Mouse (Mus musculus) heart, postnatal 25 days (tissue): ENCODE measurements around the gene Tmem215. TPM values are rescaled to one million over a fixed set of nuclear protein-coding genes. Genes with fewer than 3 reads are reported as not detected.

ENCODE experiments used
- DNase-seq: peaks from one replicate; pipeline ENCODE4 v3.0.0; 2022; ENCODE audit warnings: low spot score
- intact Hi-C: fragments of 180-260 bp; cut with DNase I; formaldehyde crosslinking; loops from one replicate; pipeline ENCODE4 v1.15.1; 2025
- total RNA-seq, 2 experiments: library from RNA; stranded (reverse); gene quantifications; 2 replicates each; pipeline ENCODE4 v1.2.3; 2021

The Tmem215 gene
- total RNA-seq: not detected

DNA sequence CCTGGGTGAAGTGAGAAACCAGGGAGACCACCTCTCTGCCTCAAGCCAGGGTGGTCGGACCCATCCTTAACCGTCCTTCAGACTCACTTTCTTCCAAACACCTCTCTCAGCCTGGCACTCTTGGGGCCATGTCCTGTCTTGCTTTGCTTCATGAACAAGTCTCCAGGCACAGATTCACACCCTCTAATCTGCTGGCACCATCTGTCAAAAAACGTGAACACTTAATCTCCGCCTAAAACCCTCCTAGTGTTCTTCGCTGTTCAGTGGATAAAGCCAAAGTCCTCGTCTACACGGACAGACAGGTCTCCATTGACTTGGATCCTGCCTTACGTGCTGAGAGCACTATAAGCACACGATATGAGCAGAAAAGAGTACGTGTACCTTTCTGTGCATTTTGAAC, at the start of gene Tmem215:
Gene Tmem215, plus strand, starts transcription at position 301 of the 400 bp plus-strand sequence.
- no peak for DNase-seq
- intact Hi-C loops: no loop called here

DNA sequence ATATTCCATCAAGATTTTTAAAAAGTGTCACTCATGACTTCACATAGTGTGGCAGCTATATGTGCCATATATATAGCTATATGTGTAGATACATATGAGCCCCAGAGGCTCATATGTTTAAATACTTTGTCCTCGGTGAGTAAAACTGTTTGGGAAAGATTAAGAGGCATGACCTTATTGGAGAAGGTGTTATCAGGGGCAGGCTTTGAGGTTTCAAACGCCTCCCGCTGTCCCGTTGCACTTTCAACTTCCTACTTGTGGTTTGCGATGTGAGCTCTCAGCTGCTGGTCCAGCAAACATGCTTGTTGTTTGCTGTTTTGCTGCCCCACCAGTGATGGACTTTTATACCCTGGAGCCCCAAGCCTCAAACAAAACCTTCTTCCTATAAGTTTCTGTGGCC, 40.1 kb upstream of the Tmem215 start:
- intact Hi-C loops: no loop called here

DNA sequence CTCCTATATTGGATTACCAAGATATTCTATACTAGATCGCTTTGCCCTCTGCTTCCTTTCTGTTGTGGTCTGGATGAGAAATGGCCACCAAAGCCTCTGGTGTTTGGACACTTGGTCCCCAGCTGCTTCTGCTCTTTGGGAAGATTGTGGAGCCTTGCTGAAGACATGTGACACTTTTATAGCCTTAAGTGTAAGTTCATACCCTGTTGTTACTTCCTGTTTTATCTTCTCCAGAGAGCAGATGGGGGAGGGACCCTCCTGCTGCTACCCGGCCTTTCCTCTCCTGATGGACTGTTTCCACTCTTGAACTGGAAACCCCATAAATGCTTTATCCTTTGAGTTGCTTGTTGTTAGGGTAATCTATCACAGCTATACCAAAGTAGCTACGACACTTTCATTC, 38.6 kb upstream of the Tmem215 start:
- DNase-seq: no peak
- intact Hi-C loops: no loop called here

More for the DNA sequence above, 40.1 kb upstream of the Tmem215 start:
- no peak for DNase-seq

- intact Hi-C loops: no loop called here
- no peak for DNase-seq
These were observed 37.6 kb upstream of the Tmem215 start for GRCm38 (mm10) chr4:40434388-40434787.

DNA sequence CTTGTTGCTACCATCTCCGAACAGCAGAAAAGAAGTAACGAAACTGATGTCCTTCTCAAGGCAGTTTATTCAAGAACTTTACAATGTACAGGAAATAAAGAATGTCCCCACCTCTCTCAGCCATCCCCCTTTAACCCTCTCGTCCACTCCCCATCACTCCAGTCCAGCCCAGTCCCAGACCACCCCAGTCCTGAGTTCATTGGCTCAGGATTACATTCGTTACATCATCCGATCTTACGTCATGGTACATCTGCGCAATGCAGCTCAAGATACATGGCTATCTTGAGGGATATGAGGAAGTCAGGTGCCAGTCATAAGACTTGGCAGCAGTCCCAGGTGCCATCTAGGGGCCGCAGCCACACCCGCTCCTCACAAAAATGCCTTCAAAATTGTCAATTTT, 28.4 kb upstream of the Tmem215 start:
- intact Hi-C loops: no loop called here

DNA sequence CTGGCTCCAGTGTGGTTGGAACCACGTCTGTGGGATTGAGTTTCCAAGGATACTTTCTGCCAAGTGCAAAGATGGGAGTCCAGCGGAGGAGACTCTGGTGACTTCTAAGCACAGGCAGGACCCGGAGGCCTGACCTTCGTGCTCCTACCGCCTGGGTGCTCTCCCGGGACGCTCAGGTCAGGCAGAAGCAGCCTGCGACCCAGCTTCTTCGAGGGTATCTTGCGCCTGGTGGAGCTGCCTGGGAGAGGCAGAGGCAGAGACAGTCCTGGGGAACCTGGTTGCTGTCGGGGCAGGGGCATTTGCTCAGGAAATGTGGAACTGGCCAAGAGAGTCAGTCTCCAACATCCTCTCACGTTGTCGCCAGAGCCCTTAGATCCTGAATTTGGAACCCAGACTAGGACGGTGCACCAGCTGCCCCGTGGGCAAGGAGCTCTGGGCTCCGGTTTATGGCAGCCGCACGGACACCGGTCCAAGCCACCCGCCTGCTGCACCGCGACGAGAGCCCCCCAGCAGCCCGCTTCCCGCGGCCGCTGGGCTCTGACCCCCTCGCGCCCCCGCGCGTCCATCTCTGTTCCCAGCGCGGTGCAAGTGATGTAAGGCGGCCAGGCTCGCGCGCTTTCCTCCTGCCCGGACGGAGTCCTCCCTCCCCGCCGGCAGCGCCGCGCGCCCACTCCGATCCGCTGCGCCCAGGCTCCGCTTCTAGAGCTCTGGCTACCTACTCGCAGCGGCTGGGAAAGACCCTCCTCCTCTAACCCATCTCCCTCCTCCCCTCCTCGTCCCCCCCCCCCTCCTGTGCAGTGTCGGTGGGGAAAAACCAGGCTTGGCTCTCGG, 935 bp downstream of the Tmem215 start:
- no peak for DNase-seq
- intact Hi-C loops: no loop called here

More for the DNA sequence above, 28.4 kb upstream of the Tmem215 start:
- no peak for DNase-seq

DNA sequence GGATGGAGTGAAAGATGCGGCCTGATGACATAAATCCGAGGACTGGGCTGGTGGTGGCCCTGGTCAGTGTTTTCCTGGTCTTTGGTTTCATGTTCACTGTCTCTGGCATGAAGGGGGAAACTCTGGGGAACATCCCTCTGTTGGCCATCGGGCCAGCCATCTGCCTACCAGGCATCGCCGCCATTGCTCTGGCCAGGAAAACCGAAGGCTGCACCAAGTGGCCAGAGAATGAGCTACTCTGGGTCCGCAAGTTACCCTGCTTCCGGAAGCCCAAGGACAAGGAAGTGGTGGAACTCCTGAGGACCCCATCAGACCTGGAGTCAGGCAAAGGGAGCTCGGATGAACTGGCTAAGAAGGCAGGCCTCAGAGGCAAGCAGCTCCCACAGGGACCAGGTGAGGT, 1.9 kb downstream of the Tmem215 start:
- intact Hi-C loops: no loop called here
- DNase-seq: no peak

GRCm38 (mm10) chr4:40477963-40478362, 6.0 kb downstream of the Tmem215 start:
- DNase-seq: no peak
- intact Hi-C loops: no loop called here

GRCm38 (mm10) chr4:40486546-40486945, 14.6 kb downstream of the Tmem215 start:
- DNase-seq: no peak
- intact Hi-C loops: no loop called here

- intact Hi-C loops: no loop called here
These were observed 19.8 kb downstream of the Tmem215 start for GRCm38 (mm10) chr4:40491731-40492130.

DNA sequence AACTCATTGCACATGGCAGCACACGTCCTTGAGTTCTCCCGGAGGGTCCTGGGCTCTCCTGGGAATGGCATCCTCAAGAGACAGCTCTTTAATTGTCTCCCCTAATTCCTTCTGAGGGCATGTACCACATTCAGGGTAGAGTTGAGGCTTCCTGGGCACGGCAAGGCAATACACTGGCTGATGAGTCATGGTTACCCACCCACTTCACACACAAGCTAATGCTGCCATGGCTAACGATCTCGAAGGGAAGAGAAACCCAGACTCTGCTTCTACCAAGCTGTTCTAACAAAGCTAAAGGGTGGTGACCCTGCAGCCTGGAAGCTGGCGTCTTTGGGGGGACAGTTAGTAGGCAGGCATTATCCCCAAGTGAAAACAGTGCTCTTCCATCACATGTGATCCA, 24.4 kb downstream of the Tmem215 start:
- intact Hi-C loops: no loop called here
- DNase-seq: no peak

More at GRCm38 (mm10) chr4:40491731-40492130, 19.8 kb downstream of the Tmem215 start:
- DNase-seq: no peak

- DNase-seq: no peak
- intact Hi-C loops: no loop called here
These were observed 24.8 kb downstream of the Tmem215 start for GRCm38 (mm10) chr4:40496828-40497227.

- no peak for DNase-seq
- intact Hi-C loops: no loop called here
These were observed 28.0 kb downstream of the Tmem215 start for GRCm38 (mm10) chr4:40499812-40500591.

GRCm38 (mm10) chr4:40502459-40502858, 30.5 kb downstream of the Tmem215 start:
- no peak for DNase-seq
- intact Hi-C loops: no loop called here

GRCm38 (mm10) chr4:40509534-40509933, 37.6 kb downstream of the Tmem215 start:
- no peak for DNase-seq
- intact Hi-C loops: no loop called here

DNA sequence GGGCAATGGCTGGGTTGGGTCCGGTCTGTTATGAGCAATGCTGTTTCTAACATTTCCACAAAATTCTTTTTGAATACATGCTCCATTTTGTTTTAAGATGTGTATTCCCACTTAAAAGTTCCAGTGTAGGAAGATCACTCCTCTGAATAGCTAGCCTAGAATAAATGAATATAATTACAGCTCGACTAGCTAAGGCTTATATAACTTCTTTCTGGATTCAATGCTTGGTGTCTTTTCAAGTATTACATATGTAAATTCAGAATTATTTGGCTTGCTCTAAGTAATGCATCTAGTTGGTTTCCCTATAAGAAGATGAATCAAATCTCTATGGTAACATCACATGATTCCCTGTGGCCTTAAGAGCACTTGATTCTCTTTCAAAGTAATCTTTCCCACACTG, 41.3 kb downstream of the Tmem215 start:
- DNase-seq: no peak
- intact Hi-C loops: no loop called here

DNA sequence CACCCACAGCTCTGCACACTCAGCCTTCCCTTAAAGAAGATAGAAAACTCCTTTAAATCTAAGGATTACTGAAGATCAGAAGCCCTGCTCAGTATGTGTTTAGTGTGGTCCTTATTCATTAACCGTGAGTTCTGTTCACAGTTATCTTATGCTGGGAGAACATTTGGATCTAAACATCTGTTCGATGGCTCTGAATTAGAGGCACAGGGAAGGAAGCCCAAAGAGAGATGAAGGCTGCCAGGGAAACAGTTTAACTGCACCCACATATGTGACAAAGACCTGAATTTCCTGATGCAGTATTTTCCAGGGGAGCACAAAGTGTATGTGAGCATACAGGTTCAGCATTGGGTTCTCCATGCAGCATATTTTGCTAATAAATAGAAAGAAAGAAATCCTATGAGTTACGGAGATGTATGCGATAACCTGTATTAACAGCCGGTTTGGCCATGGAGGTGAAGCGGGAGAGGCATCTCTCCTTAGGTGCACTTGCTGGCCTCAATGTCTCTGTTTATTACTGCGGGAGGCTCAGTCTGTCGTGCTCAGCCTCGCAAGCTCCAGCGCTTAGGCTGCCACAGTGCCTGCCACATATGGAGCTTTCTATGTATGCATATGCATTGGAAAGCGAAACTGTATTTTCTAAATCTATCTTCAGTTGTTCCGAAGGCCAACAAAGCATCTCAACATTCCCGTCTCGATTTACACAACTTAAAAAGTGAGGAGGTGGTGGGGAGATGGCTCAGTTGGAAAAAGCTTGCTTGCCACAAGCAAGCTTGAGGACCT, 46.8 kb downstream of the Tmem215 start:
- intact Hi-C loops: no loop called here

More for the DNA sequence above, 46.8 kb downstream of the Tmem215 start:
- no peak for DNase-seq
